Mouse (Mus musculus) hindlimb bud, embryonic 11.5 days (tissue): ENCODE measurements around the gene Olfr743.
"Not testable (repeated sequence)": the region's sequence is repeated elsewhere in the genome, so short reads cannot be mapped to it uniquely, and the experiment has no call there.

Experiments used
- DNase-seq: peaks from one replicate; pipeline ENCODE4 v3.0.0-alpha.2; 2012; ENCODE audit warnings: low read depth, low spot score; ENCODE audit errors: extremely low spot score

Olfr743 gene

GRCm38 (mm10) chr14:50521539-50521938, at the start of gene Olfr743:
Gene Olfr743 (plus strand): TSS chr14:50521839.
- DNase-seq: no peak

- no peak for DNase-seq
Observed at GRCm38 (mm10) chr14:50472438-50472837, 49.2 kb upstream of the Olfr743 start, which contains the start of gene Olfr741. Gene Olfr741 (plus strand): TSS chr14:50472738.

GRCm38 (mm10) chr14:50478406-50478805, 43.2 kb upstream of the Olfr743 start:
- DNase-seq: no peak

- no peak for DNase-seq
Observed at GRCm38 (mm10) chr14:50503300-50503699, 18.3 kb upstream of the Olfr743 start, which contains the start of gene Olfr742. Gene Olfr742 (plus strand): TSS chr14:50503600.

GRCm38 (mm10) chr14:50552734-50553133, 31.1 kb downstream of the Olfr743 start:
- DNase-seq: no peak

GRCm38 (mm10) chr14:50573056-50573455, 51.4 kb downstream of the Olfr743 start:
- not testable (repeated sequence) for DNase-seq
